10 mouse cellular contexts compared by ENCODE assay signal in the genomic region with DNA sequence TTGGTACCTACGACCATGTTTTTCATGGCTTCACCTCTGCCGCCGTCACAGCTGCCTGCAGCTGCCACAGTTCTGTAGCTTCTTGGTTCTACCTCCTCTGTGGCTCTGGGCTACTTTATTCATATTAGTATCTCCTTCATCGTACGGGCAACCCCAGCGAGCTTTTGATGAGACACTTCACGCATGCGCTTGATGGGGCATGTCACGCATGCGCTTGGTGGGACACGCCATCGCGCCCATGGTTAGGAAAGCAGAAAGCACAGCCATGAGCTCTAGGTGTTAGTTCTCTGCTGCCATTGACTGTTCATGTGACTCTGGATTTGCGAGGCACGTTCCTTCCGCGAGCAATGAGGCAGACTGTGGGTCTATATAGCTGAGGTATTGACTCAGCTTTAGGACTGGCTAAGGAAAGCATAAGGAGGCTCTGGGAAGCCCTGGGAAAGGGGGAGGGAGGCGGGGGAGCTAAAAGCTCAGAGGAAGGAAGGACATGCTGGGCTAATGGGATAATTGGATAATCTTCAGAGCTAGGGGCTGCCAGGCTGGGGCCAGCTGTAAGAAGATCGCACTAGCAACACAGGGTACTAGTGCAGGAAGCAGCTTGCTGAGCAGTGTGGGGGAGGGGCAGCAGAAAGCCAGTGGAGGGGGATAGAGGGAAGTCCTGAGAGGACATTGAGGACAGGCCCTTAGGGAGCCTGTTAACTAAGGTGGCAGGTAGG. TPM values are rescaled to one million over a fixed set of nuclear protein-coding genes. Genes with fewer than 3 reads are reported as not detected.
A peak's percentile ranks its signal among the peaks of the same experiment; 100 is the strongest.
DNase-seq lines count a peak whose midpoint lies in the region; ATAC-seq and TF ChIP-seq lines count a peak whose summit lies in the region.
"Had no signal": no experiment of that assay in that cellular context is flagged by ENCODE, and none has a peak within 500 bp of the region (broad histone marks: within the 10 kb centered on the region; RNA-seq: fewer than 3 reads in every experiment).

No protein-coding gene starts in this region.

- 64% methylated on average over 19 of the region's 19 CpGs for WGBS in embryonic facial prominence, embryonic 11.5 days
- 72% methylated on average over 19 of the region's 19 CpGs for WGBS in forebrain, postnatal 0 days
- WGBS in midbrain, embryonic 15.5 days, result 68% methylated on average over 19 of the region's 19 CpGs

- no peaks in the 10 kb centered on the region for H3K9me3 ChIP-seq in embryonic facial prominence, embryonic 11.5 days (replicated peaks; ENCODE audit: control insufficient read depth, low read length)
- no peaks in the 10 kb centered on the region for H3K9me3 ChIP-seq in forebrain, postnatal 0 days (ENCODE audit: low read length)
- no peaks in the 10 kb centered on the region for H3K9me3 ChIP-seq in midbrain, embryonic 15.5 days
- H3K9me3 ChIP-seq: stomach, embryonic 15.5 days had no signal

- H3K27ac ChIP-seq in embryonic facial prominence, embryonic 11.5 days (replicated peaks; ENCODE audit: low read depth, low read length), result no peak overlapping the region
- H3K27ac ChIP-seq in forebrain, postnatal 0 days (ENCODE audit: low read depth, low read length), result peak overlapping the region; percentile 36; the same call in 1 of the 2 replicates
- peak overlapping the region; percentile 52; the same call in 1 of the 2 replicates for H3K27ac ChIP-seq in midbrain, embryonic 15.5 days
- H3K27ac ChIP-seq: stomach, embryonic 15.5 days had no signal

- H3K36me3 ChIP-seq in embryonic facial prominence, embryonic 11.5 days (replicated peaks; ENCODE audit: control insufficient read depth, insufficient read depth, low read depth, low read length), result no peaks in the 10 kb centered on the region
- no peaks in the 10 kb centered on the region for H3K36me3 ChIP-seq in forebrain, postnatal 0 days (ENCODE audit: insufficient read depth)
- no peaks in the 10 kb centered on the region for H3K36me3 ChIP-seq in midbrain, embryonic 15.5 days (replicated peaks)
- H3K36me3 ChIP-seq: stomach, embryonic 15.5 days had no signal

- TF ChIP-seq CTCF in forebrain, postnatal 0 days (IDR thresholded peaks at IDR 0.05; ENCODE audit: low read depth), result no peak

- intact Hi-C loops in left cerebral cortex, postnatal 4 days (cut with DNase I), result loop anchor here (5.0 kb wide), 1 partner anchor 43 kb away; no protein-coding TSS in a partner anchor
- intact Hi-C loops in left cerebral cortex, postnatal 14 days (cut with DNase I), result no loop called here

- no peaks in the 10 kb centered on the region for H3K27me3 ChIP-seq in embryonic facial prominence, embryonic 11.5 days (ENCODE audit: control insufficient read depth, insufficient read depth, low read length)
- no peaks in the 10 kb centered on the region for H3K27me3 ChIP-seq in forebrain, postnatal 0 days (ENCODE audit: insufficient read depth, low read length)
- H3K27me3 ChIP-seq in midbrain, embryonic 15.5 days (replicated peaks), result no peaks in the 10 kb centered on the region
- H3K27me3 ChIP-seq: stomach, embryonic 15.5 days had no signal

- DNase-seq in left cerebral cortex, postnatal 4 days, result peak; percentile 69
- DNase-seq in left cerebral cortex, postnatal 14 days (ENCODE audit: low spot score in 2 of 2), result no peak
- peak; percentile 74 for DNase-seq in embryonic facial prominence, embryonic 11.5 days (ENCODE audit: low spot score)
- peak; percentile 22 for DNase-seq in forebrain, postnatal 0 days
- no peak for DNase-seq in ovary, postnatal 36 days (ENCODE audit: low spot score)
- DNase-seq in yolk sac, embryonic 10.5 days (ENCODE audit: low spot score), result no peak
- DNase-seq: lung, postnatal 36 days had no signal

- peaks cover 4% of the 10 kb centered on the region; the same call in 1 of the 2 replicates for H3K4me1 ChIP-seq in embryonic facial prominence, embryonic 11.5 days (ENCODE audit: control insufficient read depth, insufficient read depth, low read length)
- no peaks in the 10 kb centered on the region; the same call in none of the 2 replicates for H3K4me1 ChIP-seq in forebrain, postnatal 0 days (ENCODE audit: insufficient read depth)
- peaks cover 9% of the 10 kb centered on the region for H3K4me1 ChIP-seq in midbrain, embryonic 15.5 days

- H3K4me3 ChIP-seq in embryonic facial prominence, embryonic 11.5 days (ENCODE audit: low read depth, low read length), result no peak overlapping the region
- H3K4me3 ChIP-seq in forebrain, postnatal 0 days (ENCODE audit: low read depth, low read length), result no peak overlapping the region
- no peak overlapping the region for H3K4me3 ChIP-seq in midbrain, embryonic 15.5 days
- H3K4me3 ChIP-seq: stomach, embryonic 15.5 days had no signal

- peak; percentile 88 for ATAC-seq in embryonic facial prominence, embryonic 11.5 days (replicated peaks; ENCODE audit: insufficient number of reproducible peaks, low FRiP score, low TSS enrichment, low read depth)
- peak; percentile 80 for ATAC-seq in forebrain, postnatal 0 days
- ATAC-seq in midbrain, embryonic 15.5 days (replicated peaks), result peak; percentile 84
- ATAC-seq in frontal cortex, adult (ENCODE audit: low TSS enrichment), result no peak

- no peak overlapping the region for H3K9ac ChIP-seq in embryonic facial prominence, embryonic 11.5 days (replicated peaks; ENCODE audit: low read length)
- H3K9ac ChIP-seq in forebrain, postnatal 0 days, result no peak overlapping the region
- H3K9ac ChIP-seq in midbrain, embryonic 15.5 days, result no peak overlapping the region
- H3K9ac ChIP-seq: stomach, embryonic 15.5 days had no signal

- no peak overlapping the region for H3K4me2 ChIP-seq in embryonic facial prominence, embryonic 11.5 days (ENCODE audit: low read depth, low read length)
- H3K4me2 ChIP-seq in forebrain, postnatal 0 days (ENCODE audit: low read depth), result no peak overlapping the region
- H3K4me2 ChIP-seq in midbrain, embryonic 15.5 days, result no peak overlapping the region
- H3K4me2 ChIP-seq: stomach, embryonic 15.5 days had no signal

RNA-seq across cellular contexts. Expression of a gene that starts 43.4 kb away (rescaled TPM):
- total RNA-seq in left cerebral cortex, postnatal 4 days (2021), result under 1 TPM; 0.12 to 0.52 TPM
- under 1 TPM; 0.55 to 0.66 TPM for total RNA-seq in left cerebral cortex, postnatal 14 days (2021)
- 0.07 and 0.25 TPM in 2 replicates for polyA plus RNA-seq in embryonic facial prominence, embryonic 11.5 days (2014; fragmentation: Nextera tagmentation; extraction: Ambion mirVana)
- 0.38 and 0.62 TPM in 2 replicates for total RNA-seq in forebrain, postnatal 0 days (2014; rRNA removed)
- polyA plus RNA-seq in forebrain, postnatal 0 days (2015; fragmentation: Nextera tagmentation; extraction: Ambion mirVana), result 0.58 and 0.75 TPM in 2 replicates
- 0.28 and 0.51 TPM in 2 replicates for polyA plus RNA-seq in midbrain, embryonic 15.5 days (2015; fragmentation: Nextera tagmentation; extraction: Ambion mirVana)

Comparison
In these comparisons a context has a peak if more than half of its experiments do, and no peak if none do; other contexts are left out.
1. DNase-seq: peak in left cerebral cortex, postnatal 4 days (single experiment), embryonic facial prominence, embryonic 11.5 days (single experiment) and forebrain, postnatal 0 days (single experiment); none in left cerebral cortex, postnatal 14 days (0 of 2), ovary, postnatal 36 days (single experiment) and yolk sac, embryonic 10.5 days (single experiment).